Mouse (Mus musculus) heart, adult 2 months (tissue): Measurements from ENCODE around the gene Terb1.

ENCODE experiments used
- CTCF ChIP-seq: fragments of 200-600 bp; IDR thresholded peaks from 2 replicates; pipeline ENCODE4 v1.8.1; 2022; ENCODE audit warnings: antibody characterized with exemption, mild to moderate bottlenecking, moderate library complexity
- EP300 ChIP-seq: fragments of 200-500 bp; IDR thresholded peaks from 2 replicates; pipeline ENCODE4 v1.6.1; 2011; ENCODE audit warnings: low read depth, low read length, control low read depth; ENCODE audit not compliant: insufficient read depth
- POLR2A ChIP-seq: fragments of 200-500 bp; IDR thresholded peaks from 2 replicates; pipeline ENCODE4 v1.6.1; 2011; ENCODE audit warnings: mild to moderate bottlenecking, low read depth, low read length, control low read depth; ENCODE audit not compliant: insufficient read depth

GRCm38 (mm10) chr8:104510134-104510533 is 424 bp upstream of the Terb1 start:
- no peak for TF ChIP-seq CTCF
- TF ChIP-seq EP300 = no peak
- TF ChIP-seq POLR2A = no peak
